Mouse (Mus musculus): ENCODE measurements around the gene Syt12.

Syt12 gene

GRCm38 (mm10) chr19:4409062-4409461 lies 68.2 kb downstream of the Syt12 start:
- no peak for DNase-seq (ENCODE audit: low spot score in 2 of 2)

GRCm38 (mm10) chr19:4404840-4405239 lies 72.4 kb downstream of the Syt12 start:
- DNase-seq (ENCODE audit: low spot score in 2 of 2) = no peak

- no peak for DNase-seq (ENCODE audit: low spot score in 2 of 2)
Observed at GRCm38 (mm10) chr19:4398959-4399358, 78.3 kb downstream of the Syt12 start.

- DNase-seq (ENCODE audit: low spot score in 2 of 2) = no peak
Observed at GRCm38 (mm10) chr19:4398630-4398948, 78.7 kb downstream of the Syt12 start.

GRCm38 (mm10) chr19:4397798-4398629 lies 79.2 kb downstream of the Syt12 start, which contains the start of gene Kdm2a:
Gene Kdm2a, minus strand, starts transcription at chr19:4398285.
- DNase-seq (ENCODE audit: low spot score in 2 of 2) = peak; percentile 34 to 42

GRCm38 (mm10) chr19:4396998-4397797 lies 80.0 kb downstream of the Syt12 start:
- peak; percentile 84 for DNase-seq (ENCODE audit: low spot score in 2 of 2)

- DNase-seq (ENCODE audit: low spot score in 2 of 2) = peak; percentile 13
Observed at GRCm38 (mm10) chr19:4396081-4396997, 80.9 kb downstream of the Syt12 start.
